Mouse (Mus musculus): ENCODE data around the gene Gm36028.

Gene Gm36028

GRCm38 (mm10) chr16:37860213-37860612 is 733 bp downstream of the Gm36028 start:
- no peak for DNase-seq (ENCODE audit: low spot score)

GRCm38 (mm10) chr16:37857495-37857894 is 3.5 kb downstream of the Gm36028 start:
- DNase-seq (ENCODE audit: low spot score) = no peak

- no peak for DNase-seq (ENCODE audit: low spot score)
Observed at GRCm38 (mm10) chr16:37856327-37856726, 4.6 kb downstream of the Gm36028 start.

GRCm38 (mm10) chr16:37855583-37855982 is 5.4 kb downstream of the Gm36028 start:
- no peak for DNase-seq (ENCODE audit: low spot score)

- no peak for DNase-seq (ENCODE audit: low spot score)
Observed at GRCm38 (mm10) chr16:37854593-37854992, 6.4 kb downstream of the Gm36028 start.

GRCm38 (mm10) chr16:37854054-37854453 is 6.9 kb downstream of the Gm36028 start:
- no peak for DNase-seq (ENCODE audit: low spot score)

GRCm38 (mm10) chr16:37853279-37853678 is 7.7 kb downstream of the Gm36028 start:
- DNase-seq (ENCODE audit: low spot score) = no peak

GRCm38 (mm10) chr16:37851366-37851765 is 9.6 kb downstream of the Gm36028 start:
- DNase-seq (ENCODE audit: low spot score) = no peak

- no peak for DNase-seq (ENCODE audit: low spot score)
Observed at GRCm38 (mm10) chr16:37847081-37847480, 13.9 kb downstream of the Gm36028 start.

GRCm38 (mm10) chr16:37845202-37845925 is 15.6 kb downstream of the Gm36028 start:
- no peak for DNase-seq (ENCODE audit: low spot score)

GRCm38 (mm10) chr16:37843740-37844139 is 17.2 kb downstream of the Gm36028 start:
- no peak for DNase-seq (ENCODE audit: low spot score)

GRCm38 (mm10) chr16:37842439-37842838 is 18.5 kb downstream of the Gm36028 start:
- no peak for DNase-seq (ENCODE audit: low spot score)

- no peak for DNase-seq (ENCODE audit: low spot score)
Observed at GRCm38 (mm10) chr16:37837571-37837970, 23.4 kb downstream of the Gm36028 start.

- no peak for DNase-seq (ENCODE audit: low spot score)
Observed at GRCm38 (mm10) chr16:37831041-37831440, 29.9 kb downstream of the Gm36028 start.

- DNase-seq (ENCODE audit: low spot score) = no peak
Observed at GRCm38 (mm10) chr16:37826286-37826685, 34.7 kb downstream of the Gm36028 start.

GRCm38 (mm10) chr16:37824778-37825505 is 36.0 kb downstream of the Gm36028 start:
- no peak for DNase-seq (ENCODE audit: low spot score)

- DNase-seq (ENCODE audit: low spot score) = no peak
Observed at GRCm38 (mm10) chr16:37823949-37824348, 37.0 kb downstream of the Gm36028 start.

GRCm38 (mm10) chr16:37817986-37818385 is 43.0 kb downstream of the Gm36028 start:
- DNase-seq (ENCODE audit: low spot score) = no peak

GRCm38 (mm10) chr16:37814383-37814971 is 46.5 kb downstream of the Gm36028 start:
- DNase-seq (ENCODE audit: low spot score) = peak; percentile 78

GRCm38 (mm10) chr16:37813691-37814382 is 47.1 kb downstream of the Gm36028 start:
- no peak for DNase-seq (ENCODE audit: low spot score)

- peak; percentile 71 for DNase-seq (ENCODE audit: low spot score)
Observed at GRCm38 (mm10) chr16:37812474-37812886, 48.5 kb downstream of the Gm36028 start.

GRCm38 (mm10) chr16:37811874-37812273 is 49.1 kb downstream of the Gm36028 start:
- no peak for DNase-seq (ENCODE audit: low spot score)

GRCm38 (mm10) chr16:37809623-37809992 is 51.3 kb downstream of the Gm36028 start:
- DNase-seq (ENCODE audit: low spot score) = no peak
